Mouse (Mus musculus): ENCODE measurements at regions not wholly inside any gene's neighbourhood (a gene's known extent, or its start where the extent isn't known, plus 50 kb on each side); places are given as distances from the start of the nearest gene placed in this dataset.

DNA sequence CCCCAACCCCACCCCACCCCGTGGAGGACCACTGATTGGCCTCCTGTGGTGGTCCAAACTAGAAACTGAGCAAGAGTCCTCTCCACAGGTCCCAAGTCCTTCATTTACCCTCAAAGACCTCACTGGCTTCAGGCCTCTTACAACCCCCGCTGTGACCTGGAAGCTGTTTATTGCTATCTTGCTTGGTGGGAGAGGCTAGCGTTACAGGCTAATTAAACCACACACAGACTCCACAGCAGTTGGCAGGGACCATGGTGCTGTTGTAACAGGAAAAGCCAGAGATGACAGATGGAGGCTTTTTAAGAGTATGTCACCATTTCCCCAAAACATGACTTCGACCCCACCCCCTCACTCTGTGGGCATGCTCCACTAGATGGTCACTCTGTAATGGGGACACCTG, 174.9 kb upstream of the Nectin1 start:
- H3K4me1 ChIP-seq (replicated peaks; ENCODE audit: low read depth, low read length), result peaks cover 14% of the 10 kb centered on the region
- no peaks in the 10 kb centered on the region for H3K36me3 ChIP-seq (ENCODE audit: insufficient read depth, low read length)
- no peak overlapping the region for H3K4me3 ChIP-seq (replicated peaks; ENCODE audit: low read length)
- peaks cover 13% of the 10 kb centered on the region for H3K27me3 ChIP-seq (ENCODE audit: insufficient read depth, low read length)
- TF ChIP-seq POU5F1 (IDR thresholded peaks at IDR 0.05; ENCODE audit: borderline replicate concordance, low read length) (no peak), CTCF (conservative IDR thresholded peaks at IDR 0.05; ENCODE audit: low read length) (no peak), NANOG (IDR thresholded peaks at IDR 0.05; ENCODE audit: borderline replicate concordance, low read length) (no peak)
- no peaks in the 10 kb centered on the region for H3K9me3 ChIP-seq (ENCODE audit: low read length)

DNA sequence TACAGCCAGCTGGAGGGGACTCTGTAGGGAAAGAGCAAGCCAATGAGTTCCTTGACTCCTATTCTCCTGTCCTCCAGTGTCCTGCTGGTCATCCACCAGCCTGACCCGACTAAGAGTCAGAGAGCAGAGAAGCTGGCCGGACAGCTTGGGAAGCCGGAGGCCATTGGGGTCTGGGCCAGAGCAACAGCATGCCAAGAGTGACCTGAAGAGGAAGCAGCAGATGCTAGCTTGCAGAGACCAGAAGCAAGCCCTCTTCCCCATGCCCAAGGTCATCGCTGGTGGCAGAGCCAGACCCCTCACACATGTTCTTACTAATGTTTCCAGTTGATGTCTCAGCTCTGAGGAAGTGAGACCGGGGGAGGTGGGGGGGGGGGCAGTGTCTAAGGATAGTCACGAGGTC, 172.7 kb upstream of the Nectin1 start:
- no peaks in the 10 kb centered on the region for H3K9me3 ChIP-seq (ENCODE audit: low read length)
- no peak for TF ChIP-seq POU5F1 (IDR thresholded peaks at IDR 0.05; ENCODE audit: borderline replicate concordance, low read length)
- no peak for TF ChIP-seq NANOG (IDR thresholded peaks at IDR 0.05; ENCODE audit: borderline replicate concordance, low read length)
- no peak for TF ChIP-seq CTCF (conservative IDR thresholded peaks at IDR 0.05; ENCODE audit: low read length)
- no peak overlapping the region for H3K4me3 ChIP-seq (replicated peaks; ENCODE audit: low read length)
- no peaks in the 10 kb centered on the region for H3K36me3 ChIP-seq (ENCODE audit: insufficient read depth, low read length)
- peaks cover 14% of the 10 kb centered on the region for H3K4me1 ChIP-seq (replicated peaks; ENCODE audit: low read depth, low read length)
- H3K27me3 ChIP-seq (ENCODE audit: insufficient read depth, low read length), result peaks cover 13% of the 10 kb centered on the region

GRCm38 (mm10) chr9:43575659-43576058, 168.1 kb upstream of the Nectin1 start:
- H3K4me1 ChIP-seq (replicated peaks; ENCODE audit: low read depth, low read length), result peaks cover 33% of the 10 kb centered on the region
- H3K27me3 ChIP-seq (ENCODE audit: insufficient read depth, low read length), result peaks cover 6% of the 10 kb centered on the region; the same call in 1 of the 2 replicates
- H3K36me3 ChIP-seq (ENCODE audit: insufficient read depth, low read length), result no peaks in the 10 kb centered on the region
- TF ChIP-seq POU5F1 (IDR thresholded peaks at IDR 0.05; ENCODE audit: borderline replicate concordance, low read length) (no peak), NANOG (IDR thresholded peaks at IDR 0.05; ENCODE audit: borderline replicate concordance, low read length) (no peak), CTCF (conservative IDR thresholded peaks at IDR 0.05; ENCODE audit: low read length) (no peak)
- H3K9me3 ChIP-seq (ENCODE audit: low read length), result no peaks in the 10 kb centered on the region
- H3K4me3 ChIP-seq (replicated peaks; ENCODE audit: low read length), result no peak overlapping the region

DNA sequence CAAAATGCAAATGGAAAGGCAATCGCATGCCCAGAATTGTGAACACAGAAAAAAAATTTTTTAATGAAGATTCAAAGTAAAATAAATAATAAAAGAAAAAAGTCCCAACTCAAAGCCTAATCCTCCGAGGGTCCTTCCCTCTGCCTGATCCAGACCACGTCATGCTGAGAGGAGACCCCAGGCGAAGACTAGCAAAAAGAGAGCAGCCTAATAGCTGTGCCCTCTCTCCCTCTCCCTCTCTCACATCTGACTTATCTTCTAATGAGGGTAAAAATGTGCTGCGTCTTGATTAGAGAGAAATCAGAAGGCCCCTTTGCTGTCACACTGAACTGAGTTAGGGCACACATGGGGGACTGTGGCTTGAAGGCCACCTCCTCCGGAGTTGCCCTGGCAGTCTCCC, 163.1 kb upstream of the Nectin1 start:
- Histone ChIP-seq H3K36me3 (ENCODE audit: insufficient read depth, low read length) (no peaks in the 10 kb centered on the region), H3K9me3 (ENCODE audit: low read length) (no peaks in the 10 kb centered on the region), H3K27me3 (ENCODE audit: insufficient read depth, low read length) (peaks cover 4% of the 10 kb centered on the region; the same call in 1 of the 2 replicates), H3K4me1 (replicated peaks; ENCODE audit: low read depth, low read length) (peaks cover 57% of the 10 kb centered on the region), H3K4me3 (replicated peaks; ENCODE audit: low read length) (no peak overlapping the region)
- TF ChIP-seq CTCF (conservative IDR thresholded peaks at IDR 0.05; ENCODE audit: low read length) (no peak), NANOG (IDR thresholded peaks at IDR 0.05; ENCODE audit: borderline replicate concordance, low read length) (no peak), POU5F1 (IDR thresholded peaks at IDR 0.05; ENCODE audit: borderline replicate concordance, low read length) (no peak)

DNA sequence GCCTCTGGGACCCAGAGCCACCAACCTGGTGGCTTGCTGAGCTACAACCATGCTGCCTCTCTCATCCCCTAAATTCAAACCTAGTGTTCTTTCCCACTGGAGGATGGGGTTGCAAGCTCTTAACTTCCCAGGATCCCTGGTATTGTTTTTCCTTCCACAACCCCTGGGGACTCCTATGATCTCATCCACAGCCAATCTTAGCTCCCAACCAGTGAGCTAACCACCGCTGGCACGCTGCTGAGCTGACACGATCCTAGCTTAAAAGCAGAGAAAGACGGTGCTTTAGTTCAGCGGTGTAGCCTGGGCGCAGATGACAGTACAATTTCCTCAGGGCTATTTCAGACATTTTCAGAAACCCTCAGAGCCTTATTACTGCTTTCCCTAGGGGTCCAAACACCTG, 158.2 kb upstream of the Nectin1 start:
- Histone ChIP-seq H3K4me1 (replicated peaks; ENCODE audit: low read depth, low read length) (peaks cover 39% of the 10 kb centered on the region), H3K27me3 (ENCODE audit: insufficient read depth, low read length) (no peaks in the 10 kb centered on the region; the same call in 1 of the 2 replicates), H3K36me3 (ENCODE audit: insufficient read depth, low read length) (no peaks in the 10 kb centered on the region), H3K9me3 (ENCODE audit: low read length) (no peaks in the 10 kb centered on the region), H3K4me3 (replicated peaks; ENCODE audit: low read length) (no peak overlapping the region)
- TF ChIP-seq CTCF (conservative IDR thresholded peaks at IDR 0.05; ENCODE audit: low read length) (no peak), NANOG (IDR thresholded peaks at IDR 0.05; ENCODE audit: borderline replicate concordance, low read length) (no peak), POU5F1 (IDR thresholded peaks at IDR 0.05; ENCODE audit: borderline replicate concordance, low read length) (no peak)

- H3K4me1 ChIP-seq (replicated peaks; ENCODE audit: low read depth, low read length), result no peaks in the 10 kb centered on the region
- H3K27me3 ChIP-seq (ENCODE audit: insufficient read depth, low read length), result peaks cover 22% of the 10 kb centered on the region
- no peaks in the 10 kb centered on the region for H3K9me3 ChIP-seq (ENCODE audit: low read length)
- no peaks in the 10 kb centered on the region for H3K36me3 ChIP-seq (ENCODE audit: insufficient read depth, low read length)
- H3K4me3 ChIP-seq (replicated peaks; ENCODE audit: low read length), result no peak overlapping the region
- no peak for TF ChIP-seq POU5F1 (IDR thresholded peaks at IDR 0.05; ENCODE audit: borderline replicate concordance, low read length)
- TF ChIP-seq NANOG (IDR thresholded peaks at IDR 0.05; ENCODE audit: borderline replicate concordance, low read length), result no peak
- TF ChIP-seq CTCF (conservative IDR thresholded peaks at IDR 0.05; ENCODE audit: low read length), result no peak
These were observed 150.5 kb upstream of the Nectin1 start for GRCm38 (mm10) chr9:43593236-43593635.

- Histone ChIP-seq H3K27me3 (ENCODE audit: insufficient read depth, low read length) (peaks cover 38% of the 10 kb centered on the region), H3K4me3 (replicated peaks; ENCODE audit: low read length) (no peak overlapping the region), H3K4me1 (replicated peaks; ENCODE audit: low read depth, low read length) (no peaks in the 10 kb centered on the region), H3K36me3 (ENCODE audit: insufficient read depth, low read length) (no peaks in the 10 kb centered on the region), H3K9me3 (ENCODE audit: low read length) (no peaks in the 10 kb centered on the region)
- TF ChIP-seq POU5F1 (IDR thresholded peaks at IDR 0.05; ENCODE audit: borderline replicate concordance, low read length) (no peak), NANOG (IDR thresholded peaks at IDR 0.05; ENCODE audit: borderline replicate concordance, low read length) (no peak), CTCF (conservative IDR thresholded peaks at IDR 0.05; ENCODE audit: low read length) (no peak)
These were observed 149.0 kb upstream of the Nectin1 start for GRCm38 (mm10) chr9:43594814-43595213.

DNA sequence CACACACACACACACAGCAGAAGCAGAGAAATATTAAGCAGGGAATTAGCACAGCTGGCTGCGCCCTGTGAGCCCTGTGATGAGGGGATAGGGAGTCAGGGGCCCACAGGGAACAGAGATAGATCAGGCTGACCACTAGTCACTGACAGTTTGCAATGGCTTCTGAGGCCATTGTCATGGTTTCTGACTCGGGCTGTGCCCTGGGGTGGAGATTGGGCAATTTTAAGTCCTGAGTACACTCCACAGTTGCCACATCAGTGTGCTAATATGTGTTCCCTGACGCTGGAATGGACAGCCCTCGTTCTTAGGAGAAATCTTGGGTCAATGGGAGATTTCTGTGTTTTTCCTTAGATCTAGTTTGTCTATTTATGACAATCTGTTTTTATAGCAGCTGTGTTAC, 148.3 kb upstream of the Nectin1 start:
- peaks cover 44% of the 10 kb centered on the region for H3K27me3 ChIP-seq (ENCODE audit: insufficient read depth, low read length)
- TF ChIP-seq POU5F1 (IDR thresholded peaks at IDR 0.05; ENCODE audit: borderline replicate concordance, low read length), result no peak
- TF ChIP-seq CTCF (conservative IDR thresholded peaks at IDR 0.05; ENCODE audit: low read length), result no peak
- TF ChIP-seq NANOG (IDR thresholded peaks at IDR 0.05; ENCODE audit: borderline replicate concordance, low read length), result no peak
- H3K36me3 ChIP-seq (ENCODE audit: insufficient read depth, low read length), result no peaks in the 10 kb centered on the region
- no peak overlapping the region for H3K4me3 ChIP-seq (replicated peaks; ENCODE audit: low read length)
- no peaks in the 10 kb centered on the region for H3K9me3 ChIP-seq (ENCODE audit: low read length)
- no peaks in the 10 kb centered on the region for H3K4me1 ChIP-seq (replicated peaks; ENCODE audit: low read depth, low read length)

DNA sequence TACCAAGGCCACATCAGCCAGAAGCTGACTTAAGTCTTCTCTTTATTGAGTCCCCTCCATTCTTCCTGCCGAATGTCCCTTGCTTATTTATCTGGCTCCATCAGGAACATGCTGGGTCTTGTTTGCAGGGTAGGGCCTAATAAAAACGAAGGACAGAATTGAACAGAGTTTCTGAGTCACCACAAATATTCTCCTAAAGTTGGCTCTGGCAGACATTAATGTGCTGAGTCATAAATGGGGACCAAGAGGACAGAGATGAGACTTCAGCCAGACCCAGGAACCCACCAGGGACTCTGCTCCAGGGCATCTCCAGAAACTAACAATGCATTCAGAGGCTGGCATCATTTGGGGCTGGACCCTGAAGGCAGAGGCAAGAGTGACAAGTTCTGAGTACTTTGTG, 143.4 kb upstream of the Nectin1 start:
- H3K36me3 ChIP-seq (ENCODE audit: insufficient read depth, low read length), result no peaks in the 10 kb centered on the region
- H3K9me3 ChIP-seq (ENCODE audit: low read length), result no peaks in the 10 kb centered on the region
- H3K4me1 ChIP-seq (replicated peaks; ENCODE audit: low read depth, low read length), result no peaks in the 10 kb centered on the region
- peaks cover 31% of the 10 kb centered on the region for H3K27me3 ChIP-seq (ENCODE audit: insufficient read depth, low read length)
- no peak overlapping the region for H3K4me3 ChIP-seq (replicated peaks; ENCODE audit: low read length)
- no peak for TF ChIP-seq NANOG (IDR thresholded peaks at IDR 0.05; ENCODE audit: borderline replicate concordance, low read length)
- TF ChIP-seq POU5F1 (IDR thresholded peaks at IDR 0.05; ENCODE audit: borderline replicate concordance, low read length), result no peak
- no peak for TF ChIP-seq CTCF (conservative IDR thresholded peaks at IDR 0.05; ENCODE audit: low read length)
